Mouse (Mus musculus): ENCODE results near the gene Lhx2. TPM values are rescaled to one million over a fixed set of nuclear protein-coding genes. Genes with fewer than 3 reads are reported as not detected.

The Lhx2 gene
- total and polyA plus RNA-seq, 2 experiments from 2014 or later, result not detected

GRCm38 (mm10) chr2:38346881-38347764 lies 8.0 kb downstream of the Lhx2 start:
- peaks cover 100% of the 10 kb centered on the region for H3K27me3 ChIP-seq (ENCODE audit: control insufficient read depth, insufficient read depth, low read length)
- H3K4me2 ChIP-seq (ENCODE audit: low read depth, low read length), result no peak overlapping the region
- DNase-seq (ENCODE audit: low spot score) (no peak), ATAC-seq (ENCODE audit: insufficient read depth, low read depth) (no peak)
- no peaks in the 10 kb centered on the region for H3K36me3 ChIP-seq (replicated peaks; ENCODE audit: control insufficient read depth, insufficient read depth, low read length)
- H3K9me3 ChIP-seq (replicated peaks; ENCODE audit: control insufficient read depth, low read length), result no peaks in the 10 kb centered on the region
- WGBS, result 4% methylated on average over 15 of the region's 15 CpGs
- H3K4me1 ChIP-seq (ENCODE audit: control insufficient read depth, insufficient read depth), result peaks cover 19% of the 10 kb centered on the region
- no peak overlapping the region for H3K27ac ChIP-seq (ENCODE audit: low read depth)
- peak overlapping the region; percentile 29 for H3K4me3 ChIP-seq (ENCODE audit: low read depth, low read length)
- TF ChIP-seq EP300 (IDR thresholded peaks at IDR 0.05; ENCODE audit: low read depth) (no peak), CTCF (IDR thresholded peaks at IDR 0.05; ENCODE audit: low read depth) (no peak)
- no peak overlapping the region for H3K9ac ChIP-seq (replicated peaks; ENCODE audit: low read depth, low read length)

GRCm38 (mm10) chr2:38347811-38348551 lies 8.9 kb downstream of the Lhx2 start:
- no peaks in the 10 kb centered on the region for H3K36me3 ChIP-seq (replicated peaks; ENCODE audit: control insufficient read depth, insufficient read depth, low read length)
- no peak for ATAC-seq (ENCODE audit: insufficient read depth, low read depth)
- WGBS, result under 1% methylated on average over 53 of the region's 54 CpGs
- no peak overlapping the region for H3K9ac ChIP-seq (replicated peaks; ENCODE audit: low read depth, low read length)
- H3K27ac ChIP-seq (ENCODE audit: low read depth), result no peak overlapping the region
- peak overlapping the region; percentile 50 for H3K4me2 ChIP-seq (ENCODE audit: low read depth, low read length)
- TF ChIP-seq CTCF (IDR thresholded peaks at IDR 0.05; ENCODE audit: low read depth) (no peak), EP300 (IDR thresholded peaks at IDR 0.05; ENCODE audit: low read depth) (no peak)
- DNase-seq (ENCODE audit: low spot score), result peak; percentile 3
- peaks cover 100% of the 10 kb centered on the region for H3K27me3 ChIP-seq (ENCODE audit: control insufficient read depth, insufficient read depth, low read length)
- peak overlapping the region; percentile 29 for H3K4me3 ChIP-seq (ENCODE audit: low read depth, low read length)
- H3K4me1 ChIP-seq (ENCODE audit: control insufficient read depth, insufficient read depth), result peaks cover 19% of the 10 kb centered on the region
- no peaks in the 10 kb centered on the region for H3K9me3 ChIP-seq (replicated peaks; ENCODE audit: control insufficient read depth, low read length)

GRCm38 (mm10) chr2:38348660-38349420 lies 9.8 kb downstream of the Lhx2 start:
- Histone ChIP-seq H3K9ac (replicated peaks; ENCODE audit: low read depth, low read length) (no peak overlapping the region), H3K9me3 (replicated peaks; ENCODE audit: control insufficient read depth, low read length) (no peaks in the 10 kb centered on the region), H3K4me1 (ENCODE audit: control insufficient read depth, insufficient read depth) (peaks cover 19% of the 10 kb centered on the region), H3K36me3 (replicated peaks; ENCODE audit: control insufficient read depth, insufficient read depth, low read length) (no peaks in the 10 kb centered on the region), H3K4me2 (ENCODE audit: low read depth, low read length) (no peak overlapping the region), H3K4me3 (ENCODE audit: low read depth, low read length) (peak overlapping the region; percentile 29; the same call in 1 of the 2 replicates), H3K27me3 (ENCODE audit: control insufficient read depth, insufficient read depth, low read length) (peaks cover 100% of the 10 kb centered on the region), H3K27ac (ENCODE audit: low read depth) (no peak overlapping the region)
- 6% methylated on average over 19 of the region's 19 CpGs for WGBS
- ATAC-seq (ENCODE audit: insufficient read depth, low read depth) (no peak), DNase-seq (ENCODE audit: low spot score) (no peak)
- TF ChIP-seq EP300 (IDR thresholded peaks at IDR 0.05; ENCODE audit: low read depth), result no peak
- no peak for TF ChIP-seq CTCF (IDR thresholded peaks at IDR 0.05; ENCODE audit: low read depth)

GRCm38 (mm10) chr2:38349447-38350350 lies 10.6 kb downstream of the Lhx2 start:
- H3K4me2 ChIP-seq (ENCODE audit: low read depth, low read length), result peak overlapping the region; percentile 65; the same call in 1 of the 2 replicates
- DNase-seq (ENCODE audit: low spot score), result no peak

More at GRCm38 (mm10) chr2:38349447-38350350, 10.6 kb downstream of the Lhx2 start:
- H3K27me3 ChIP-seq (ENCODE audit: control insufficient read depth, insufficient read depth, low read length), result peaks cover 100% of the 10 kb centered on the region
- no peaks in the 10 kb centered on the region for H3K9me3 ChIP-seq (replicated peaks; ENCODE audit: control insufficient read depth, low read length)
- 9% methylated on average over 12 of the region's 12 CpGs for WGBS
- H3K4me3 ChIP-seq (ENCODE audit: low read depth, low read length), result peak overlapping the region; percentile 43
- peaks cover 19% of the 10 kb centered on the region for H3K4me1 ChIP-seq (ENCODE audit: control insufficient read depth, insufficient read depth)
- ATAC-seq (ENCODE audit: insufficient read depth, low read depth), result no peak
- H3K9ac ChIP-seq (replicated peaks; ENCODE audit: low read depth, low read length), result no peak overlapping the region
- H3K36me3 ChIP-seq (replicated peaks; ENCODE audit: control insufficient read depth, insufficient read depth, low read length), result no peaks in the 10 kb centered on the region
- H3K27ac ChIP-seq (ENCODE audit: low read depth), result no peak overlapping the region
- TF ChIP-seq CTCF (IDR thresholded peaks at IDR 0.05; ENCODE audit: low read depth) (no peak), EP300 (IDR thresholded peaks at IDR 0.05; ENCODE audit: low read depth) (no peak)

Data from heart, postnatal 0 days (tissue).